Mouse (Mus musculus) adipocyte (in vitro differentiated cells): ENCODE results near the gene Sox9.

Experiments used
- DNase-seq: peaks from one replicate; pipeline ENCODE4 v3.0.0-alpha.2; 2016; ENCODE audit warnings: low spot score

Sox9 gene

DNA sequence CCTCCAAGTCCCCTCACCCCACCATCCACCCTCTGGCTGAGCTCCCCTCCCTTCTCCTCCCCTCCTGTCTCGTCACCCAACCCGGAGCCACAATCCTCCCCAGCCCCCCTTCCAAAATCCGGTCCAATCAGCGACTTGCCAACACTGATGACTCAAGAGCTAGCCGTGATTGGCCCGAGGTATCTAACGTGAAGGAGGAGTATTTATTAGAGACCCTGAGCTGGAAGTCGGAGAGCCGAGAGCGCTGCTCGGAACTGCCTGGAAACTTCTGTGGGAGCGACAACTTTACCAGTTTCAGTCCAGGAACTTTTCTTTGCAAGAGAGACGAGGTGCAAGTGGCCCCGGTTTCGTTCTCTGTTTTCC lies at the start of gene Sox9:
Gene Sox9 (plus strand): TSS at position 231 of the 363 bp plus-strand sequence.
- peak; percentile 91 for DNase-seq

GRCm38 (mm10) chr11:112732401-112732800 lies 49.6 kb upstream of the Sox9 start:
- DNase-seq, result peak; percentile 70

GRCm38 (mm10) chr11:112737071-112737470 lies 45.0 kb upstream of the Sox9 start:
- DNase-seq, result no peak

- no peak for DNase-seq
These were observed 42.3 kb upstream of the Sox9 start for GRCm38 (mm10) chr11:112739681-112740080.

DNA sequence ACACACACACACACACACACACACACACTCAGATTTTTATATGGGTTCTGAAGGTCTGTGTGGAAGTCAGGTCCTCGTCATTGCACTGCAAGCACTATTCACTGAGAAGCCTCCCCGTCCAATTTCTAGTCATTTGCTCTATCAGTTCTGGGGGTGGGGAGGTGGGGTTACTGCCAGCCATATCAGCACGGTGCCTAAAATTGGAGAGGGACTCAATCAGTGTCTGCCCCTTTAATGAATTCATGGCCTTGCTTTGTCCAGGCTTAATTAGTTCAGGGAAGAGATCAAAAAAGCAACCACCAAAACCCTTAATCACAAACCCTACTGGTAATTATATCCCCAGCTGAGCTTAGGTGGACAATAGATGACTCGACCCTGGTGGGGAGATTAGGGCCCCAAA lies 25.5 kb upstream of the Sox9 start:
- DNase-seq, result no peak

GRCm38 (mm10) chr11:112758056-112758455 lies 24.0 kb upstream of the Sox9 start:
- no peak for DNase-seq

DNA sequence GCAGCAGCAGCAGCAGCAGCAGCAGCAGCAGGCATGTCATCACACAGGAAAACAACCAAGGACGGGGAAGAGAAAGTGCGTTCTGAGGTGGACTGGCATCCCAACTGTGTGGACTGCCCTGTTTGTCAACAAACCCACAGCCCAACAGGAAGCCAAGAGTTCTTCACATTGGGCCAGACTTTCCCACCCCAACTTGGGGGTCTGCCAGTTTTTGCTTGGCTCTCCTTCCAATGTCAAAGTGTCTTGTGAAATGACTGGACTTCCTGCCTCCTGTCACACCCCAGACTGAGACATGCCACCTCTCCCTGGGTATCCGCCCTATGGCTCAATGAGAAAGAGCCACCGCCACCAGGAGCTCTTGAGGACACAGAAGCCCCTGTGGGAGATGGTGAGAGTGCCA lies 15.1 kb upstream of the Sox9 start:
- peak; percentile 38 for DNase-seq

DNA sequence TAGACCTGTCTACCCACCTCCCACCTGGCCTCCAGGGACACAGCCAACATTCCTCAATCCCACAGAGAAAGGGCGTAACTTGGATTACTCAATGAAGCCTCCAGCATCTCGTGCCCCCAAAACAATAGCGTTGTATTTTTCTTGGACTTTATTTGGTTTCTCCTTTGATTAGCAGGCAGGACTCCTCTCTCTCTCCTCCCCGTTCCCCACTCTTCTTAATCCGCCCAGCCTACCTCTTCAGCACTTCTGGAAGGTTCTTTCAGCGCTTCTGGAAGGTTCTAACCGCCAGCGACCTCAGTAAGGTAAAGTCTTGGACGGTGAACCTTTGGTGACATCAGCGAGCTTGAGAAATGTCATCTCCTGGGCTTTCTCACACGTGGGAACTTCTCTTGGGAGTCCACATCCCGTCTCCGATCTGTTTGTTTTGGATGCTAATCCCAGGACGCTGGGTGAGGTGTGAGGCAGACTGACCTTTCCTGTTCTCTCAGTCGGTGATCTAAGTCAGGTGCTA lies 14.4 kb upstream of the Sox9 start:
- no peak for DNase-seq

- DNase-seq, result no peak
These were observed 9.2 kb upstream of the Sox9 start for GRCm38 (mm10) chr11:112772791-112773355.

DNA sequence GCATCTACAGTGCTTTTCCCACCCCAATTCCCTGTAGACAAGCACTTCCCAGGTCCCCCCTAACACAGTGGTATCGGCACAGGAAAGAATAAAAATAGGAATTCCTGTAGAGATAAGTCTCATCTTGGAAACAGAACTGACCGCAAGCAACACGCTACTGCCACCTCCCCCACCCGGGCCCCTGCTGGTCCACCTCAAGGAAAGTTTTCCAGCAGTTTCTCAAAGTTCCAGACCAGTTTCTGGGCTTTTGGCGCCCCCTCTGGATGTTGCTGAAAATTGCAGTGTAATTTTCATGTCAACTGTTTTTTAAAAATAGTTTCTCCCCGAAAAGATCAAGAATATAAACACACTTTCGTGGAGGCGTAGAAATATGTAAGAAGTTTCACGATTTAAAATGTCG lies 2.3 kb upstream of the Sox9 start:
- DNase-seq, result peak; percentile 52

GRCm38 (mm10) chr11:112780394-112780920 lies 1.6 kb upstream of the Sox9 start:
- DNase-seq, result no peak

GRCm38 (mm10) chr11:112781035-112781911 lies 751 bp upstream of the Sox9 start:
- DNase-seq, result peak; percentile 35

- peak; percentile 32 for DNase-seq
These were observed 515 bp downstream of the Sox9 start for GRCm38 (mm10) chr11:112782357-112783121.

GRCm38 (mm10) chr11:112783401-112784346 lies 1.6 kb downstream of the Sox9 start:
- peak; percentile 41 for DNase-seq

GRCm38 (mm10) chr11:112784347-112784902 lies 2.4 kb downstream of the Sox9 start:
- no peak for DNase-seq

DNA sequence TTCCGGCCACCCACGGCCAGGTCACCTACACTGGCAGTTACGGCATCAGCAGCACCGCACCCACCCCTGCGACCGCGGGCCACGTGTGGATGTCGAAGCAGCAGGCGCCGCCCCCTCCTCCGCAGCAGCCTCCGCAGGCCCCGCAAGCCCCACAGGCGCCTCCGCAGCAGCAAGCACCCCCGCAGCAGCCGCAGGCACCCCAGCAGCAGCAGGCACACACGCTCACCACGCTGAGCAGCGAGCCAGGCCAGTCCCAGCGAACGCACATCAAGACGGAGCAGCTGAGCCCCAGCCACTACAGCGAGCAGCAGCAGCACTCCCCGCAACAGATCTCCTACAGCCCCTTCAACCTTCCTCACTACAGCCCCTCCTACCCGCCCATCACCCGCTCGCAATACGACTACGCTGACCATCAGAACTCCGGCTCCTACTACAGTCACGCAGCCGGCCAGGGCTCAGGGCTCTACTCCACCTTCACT lies 2.9 kb downstream of the Sox9 start:
- no peak for DNase-seq

DNA sequence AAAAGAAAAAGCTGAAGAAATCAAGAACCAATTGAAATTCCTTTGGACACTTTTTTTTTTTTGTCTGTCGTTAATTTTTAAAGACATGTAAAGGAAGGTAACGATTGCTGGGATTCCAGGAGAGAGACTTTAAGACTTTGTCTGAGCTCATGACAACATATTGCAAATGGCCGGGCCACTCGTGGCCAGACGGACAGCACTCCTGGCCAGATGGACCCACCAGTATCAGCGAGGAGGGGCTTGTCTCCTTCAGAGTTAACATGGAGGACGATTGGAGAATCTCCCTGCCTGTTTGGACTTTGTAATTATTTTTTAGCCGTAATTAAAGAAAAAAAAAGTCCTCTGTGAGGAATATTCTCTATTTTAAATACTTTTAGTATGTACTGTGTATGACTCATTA lies 3.6 kb downstream of the Sox9 start:
- no peak for DNase-seq

DNA sequence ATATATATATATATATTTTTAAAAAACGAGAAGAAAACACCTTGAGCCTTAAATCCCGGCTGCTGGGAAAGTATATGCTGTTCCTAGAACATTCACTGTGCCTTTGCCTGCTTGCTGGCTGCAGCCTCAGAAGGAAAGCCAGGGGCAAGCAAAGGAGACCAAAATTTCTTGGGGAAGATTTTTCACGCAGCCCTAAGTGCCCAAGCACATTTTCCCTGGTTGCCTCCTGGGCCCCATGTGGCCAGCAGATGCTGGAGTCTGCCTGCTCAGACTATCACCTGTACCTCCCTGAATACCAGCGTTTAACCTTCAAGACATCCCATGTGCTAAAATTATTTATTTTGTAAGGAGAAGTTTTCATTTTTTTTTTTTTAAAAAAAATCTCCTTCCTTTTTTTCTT lies 4.4 kb downstream of the Sox9 start:
- DNase-seq, result no peak

- DNase-seq, result no peak
These were observed 6.3 kb downstream of the Sox9 start for GRCm38 (mm10) chr11:112788296-112788695.

GRCm38 (mm10) chr11:112796379-112796778 lies 14.4 kb downstream of the Sox9 start:
- DNase-seq, result no peak
